Mouse (Mus musculus): Measurements from ENCODE around the gene C530025M09Rik.

The C530025M09Rik gene

DNA sequence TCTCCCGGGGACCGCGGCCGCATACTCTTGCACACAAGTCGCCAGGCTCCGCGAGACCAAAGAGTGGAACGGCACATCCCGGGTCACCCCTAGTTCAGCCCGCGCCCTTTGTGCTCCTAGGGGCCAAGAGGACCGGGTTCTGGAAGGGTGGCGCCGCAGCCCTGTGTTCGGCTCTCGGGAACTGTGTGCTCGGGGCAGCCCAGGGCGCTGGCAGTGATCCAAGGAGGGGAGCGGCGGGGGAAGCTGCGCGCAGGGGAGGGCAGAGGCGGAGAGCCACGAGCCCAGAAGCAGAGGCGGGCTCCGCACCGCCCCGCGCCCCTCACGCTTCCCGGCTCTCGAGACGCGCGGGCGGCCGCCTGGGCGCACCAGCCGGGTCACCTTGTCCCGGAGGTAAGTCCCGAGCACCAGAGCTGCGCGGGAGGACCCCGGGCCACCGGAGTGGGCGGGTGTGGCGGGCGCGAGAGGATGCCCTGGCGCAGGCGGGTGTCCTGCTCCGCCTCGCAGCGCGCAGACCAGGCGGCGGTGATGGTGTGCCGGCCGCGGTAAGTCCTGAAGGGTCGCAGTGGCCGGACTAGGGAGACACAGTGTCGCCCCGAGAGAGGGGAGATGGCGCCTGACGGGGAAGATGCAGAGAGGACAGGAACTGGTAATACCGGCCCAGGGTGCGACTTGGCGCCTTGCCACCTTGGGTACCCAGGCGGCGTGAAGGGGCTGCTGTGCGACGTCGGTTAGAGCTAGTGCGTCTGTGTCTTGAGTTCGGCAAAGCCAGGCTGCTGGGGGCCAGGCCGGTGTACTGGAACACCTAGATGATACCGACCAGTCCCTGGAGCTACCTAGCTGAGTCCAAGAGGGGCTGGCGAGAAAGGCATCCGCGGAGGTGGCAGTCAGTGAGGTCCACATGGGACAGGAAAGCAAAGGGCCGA lies at the start of gene C530025M09Rik:
TSS of gene C530025M09Rik (minus strand) at position 678 of the 923 bp plus-strand sequence.
- DNase-seq = peak; percentile 69

DNA sequence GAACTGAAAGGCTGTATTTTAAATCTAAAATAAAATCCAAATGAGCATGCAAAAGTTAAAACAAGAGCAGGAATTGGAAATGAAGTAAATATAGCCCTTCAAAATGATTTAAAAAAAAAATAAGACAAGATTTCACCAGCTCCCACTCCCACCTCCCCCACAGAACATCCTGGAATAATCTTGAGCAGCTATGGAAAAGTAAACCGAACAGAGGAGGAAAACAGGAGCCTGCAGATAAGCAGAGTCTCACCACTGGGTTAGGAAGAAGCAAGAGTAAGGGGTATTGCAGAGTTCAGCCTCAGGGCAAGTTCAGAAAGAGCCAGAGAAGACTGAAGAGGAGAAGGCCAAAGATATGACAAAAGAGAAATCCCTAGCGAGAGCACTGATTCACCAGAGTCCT lies 46.9 kb upstream of the C530025M09Rik start:
- no peak for DNase-seq

DNA sequence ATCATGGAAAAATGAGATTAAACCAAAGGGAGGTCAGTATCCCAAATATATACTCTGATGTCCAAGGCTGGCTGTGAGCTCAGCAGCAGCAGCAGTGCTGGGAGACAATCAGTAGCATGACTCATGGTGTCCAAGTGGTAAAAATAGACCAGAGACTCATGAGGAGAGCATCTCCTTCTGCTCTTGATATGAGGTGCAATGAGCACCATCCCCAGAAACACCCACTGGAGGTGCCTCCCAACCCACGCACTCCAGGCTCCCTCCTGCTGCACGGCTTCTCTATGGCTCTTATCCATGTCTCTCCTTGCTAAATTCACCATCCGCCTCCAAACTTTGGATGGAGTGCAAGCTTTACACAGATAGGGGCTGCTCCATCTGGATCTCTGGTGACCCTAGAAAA lies 42.3 kb upstream of the C530025M09Rik start:
- peak; percentile 66 for DNase-seq

DNA sequence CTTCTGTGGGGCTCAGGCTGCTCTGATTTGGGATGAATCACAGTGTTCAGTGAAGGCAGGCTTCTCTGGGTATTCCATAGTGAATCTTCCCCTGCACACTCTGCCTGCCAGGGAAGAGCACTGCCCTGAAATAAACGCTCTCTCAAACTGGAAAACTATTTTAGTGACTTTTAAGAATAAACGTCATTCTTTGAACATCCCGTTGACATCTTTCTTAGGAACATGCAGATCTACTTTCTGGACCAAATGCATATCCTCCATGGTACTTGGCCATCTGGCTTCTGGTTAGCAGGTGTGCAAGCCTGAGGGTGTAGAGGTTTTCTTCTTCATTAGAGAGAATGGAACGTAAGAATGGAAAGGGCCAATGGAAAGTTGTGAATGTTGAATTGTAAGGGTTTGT lies 41.5 kb upstream of the C530025M09Rik start:
- DNase-seq = no peak

DNA sequence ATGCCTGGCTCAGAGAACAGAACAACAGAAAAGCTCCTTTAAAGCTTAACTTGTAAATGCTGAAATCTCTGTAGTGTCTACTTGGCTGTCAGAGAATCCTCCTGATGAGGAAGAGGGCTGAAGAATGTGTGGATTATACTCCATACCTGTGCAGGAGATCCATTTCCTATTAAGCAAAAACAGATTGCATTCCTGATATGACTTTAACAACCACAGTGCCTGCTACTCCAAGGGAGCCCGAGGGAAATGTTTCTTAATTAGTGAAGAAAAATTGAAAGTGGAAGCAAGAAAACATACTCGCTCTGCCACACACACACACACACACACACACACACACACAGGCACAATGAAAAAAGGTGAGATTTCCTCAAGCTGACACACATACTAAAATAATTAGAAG lies 39.5 kb upstream of the C530025M09Rik start:
- no peak for DNase-seq

DNA sequence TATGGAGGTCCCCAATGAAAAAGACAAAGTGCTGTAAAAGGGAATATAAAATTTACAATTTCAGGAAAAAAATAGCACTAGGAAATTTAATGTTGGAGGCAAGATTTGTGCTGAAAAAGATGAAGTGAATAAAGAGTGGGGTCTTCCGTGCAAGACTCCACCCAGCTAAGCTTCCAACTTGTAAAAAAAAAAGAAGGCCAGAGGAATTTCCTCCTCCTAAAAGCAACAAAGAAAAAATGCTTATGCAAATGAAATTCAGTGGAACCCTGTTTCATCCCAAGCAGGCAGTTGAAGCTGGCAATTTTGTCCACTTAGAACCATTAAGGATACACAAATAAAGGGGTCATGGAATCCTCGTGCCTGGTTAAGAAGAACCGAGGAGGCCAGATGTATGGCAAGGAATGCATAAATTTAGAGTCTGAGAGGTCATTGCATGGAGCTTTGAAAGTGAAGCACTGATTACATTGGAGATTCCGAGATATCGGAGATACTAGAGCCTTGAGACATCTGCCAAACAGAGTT lies 35.0 kb upstream of the C530025M09Rik start:
- DNase-seq = no peak

DNA sequence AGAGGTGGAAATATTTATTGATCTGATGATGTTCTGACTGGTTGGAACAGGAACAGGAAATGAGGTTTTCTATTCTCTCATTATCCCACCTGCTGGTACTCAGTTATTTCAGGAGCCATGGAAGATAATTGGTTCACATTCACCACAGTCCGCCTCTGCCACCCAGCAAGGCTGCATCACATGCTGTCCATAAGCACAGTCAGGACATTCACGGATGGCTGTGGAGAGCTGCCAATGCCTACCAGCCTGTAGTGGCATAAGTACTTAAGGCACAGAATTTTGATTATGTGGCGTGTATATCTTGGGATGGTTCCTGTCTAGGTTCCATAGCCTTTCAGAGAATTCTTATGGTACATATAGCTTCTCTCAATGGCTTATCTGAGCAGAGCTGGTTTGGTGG lies 30.0 kb upstream of the C530025M09Rik start:
- DNase-seq = no peak

DNA sequence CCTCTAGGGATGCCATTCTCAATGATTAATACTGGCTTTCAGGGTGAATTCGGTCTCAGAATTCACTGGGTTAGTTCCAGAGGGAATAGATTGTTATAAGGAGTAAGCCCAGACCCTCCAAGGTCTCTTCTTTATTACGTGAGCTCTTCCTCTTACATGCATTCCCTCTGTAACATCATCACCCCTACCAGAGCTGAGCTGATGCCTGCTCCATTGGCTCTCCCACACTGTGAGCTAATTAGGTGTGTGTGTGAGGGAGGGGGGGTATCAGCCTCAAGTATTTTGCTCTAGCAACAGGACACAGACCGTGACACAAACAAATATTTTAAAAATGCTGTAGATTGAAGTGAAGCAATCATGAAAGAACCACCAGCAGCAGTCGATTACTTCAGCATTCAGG lies 17.8 kb upstream of the C530025M09Rik start:
- no peak for DNase-seq

DNA sequence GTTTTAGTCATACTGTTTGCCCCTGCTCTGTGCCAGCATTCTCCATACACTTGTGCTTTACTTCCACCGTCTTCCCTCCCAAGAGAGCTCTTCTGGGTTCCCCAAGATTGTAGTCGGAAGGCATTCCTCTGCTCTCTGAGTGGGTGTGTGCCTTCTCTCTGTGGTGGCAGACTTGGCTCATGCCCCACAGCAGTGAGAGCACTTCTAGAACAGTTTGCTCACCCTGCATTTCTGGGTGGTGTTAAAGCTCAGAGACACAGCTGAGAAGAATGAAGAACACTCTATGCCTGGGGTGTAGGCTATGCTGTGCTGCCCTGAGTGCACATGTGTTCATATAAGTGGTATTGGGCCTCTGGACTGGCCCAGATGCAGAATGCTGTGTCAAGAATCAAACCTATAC lies 13.6 kb upstream of the C530025M09Rik start:
- peak; percentile 16 for DNase-seq

DNA sequence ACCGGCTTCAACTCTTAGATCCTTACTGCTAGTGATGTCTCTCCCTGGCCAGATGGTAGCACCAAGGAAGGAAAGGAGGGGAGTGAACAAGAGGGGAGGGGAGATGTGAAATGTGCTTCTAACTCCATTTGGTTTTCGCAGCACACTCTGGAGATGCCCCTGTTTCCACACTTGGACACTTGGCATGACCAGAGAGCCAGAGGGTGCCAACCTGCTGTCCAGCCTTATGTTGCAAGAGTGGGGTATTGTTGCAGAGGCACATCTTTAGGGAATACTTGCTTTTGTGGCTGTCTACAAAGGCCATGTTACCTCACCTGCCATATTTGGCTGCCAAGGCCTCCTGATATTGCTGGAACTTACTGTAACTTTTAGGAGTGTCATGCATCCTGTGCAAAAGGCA lies 8.7 kb upstream of the C530025M09Rik start:
- no peak for DNase-seq

DNA sequence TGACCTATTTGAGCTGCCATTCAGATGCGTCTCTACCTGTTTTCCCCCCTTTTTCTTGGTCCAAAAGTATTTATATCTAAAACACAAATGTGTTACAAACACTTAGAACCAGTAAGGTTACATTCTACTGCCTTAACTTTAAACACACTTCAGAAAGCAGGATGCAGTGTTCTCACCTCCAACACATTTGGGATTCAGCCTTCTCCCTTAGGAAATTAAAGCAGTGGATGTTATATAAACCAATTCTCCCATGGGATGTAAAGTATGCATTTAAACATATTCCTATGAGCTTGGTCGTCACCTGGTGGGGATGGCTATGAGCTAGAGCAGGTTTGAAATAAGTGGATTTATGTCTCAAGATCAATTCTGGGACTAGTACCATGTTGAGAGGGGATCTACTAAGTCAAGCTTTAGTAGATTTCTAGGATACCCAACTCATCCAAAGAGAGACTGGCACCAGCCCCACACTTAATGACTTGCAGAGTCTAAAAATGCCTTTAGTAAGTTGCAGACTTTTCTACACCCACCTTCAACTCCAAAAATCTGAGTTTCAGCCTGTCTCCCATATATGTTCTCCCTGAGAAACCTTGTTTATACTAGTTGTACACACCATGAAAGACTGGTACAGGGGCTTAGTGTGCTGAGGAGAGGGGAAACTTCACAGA lies 5.6 kb upstream of the C530025M09Rik start:
- no peak for DNase-seq

DNA sequence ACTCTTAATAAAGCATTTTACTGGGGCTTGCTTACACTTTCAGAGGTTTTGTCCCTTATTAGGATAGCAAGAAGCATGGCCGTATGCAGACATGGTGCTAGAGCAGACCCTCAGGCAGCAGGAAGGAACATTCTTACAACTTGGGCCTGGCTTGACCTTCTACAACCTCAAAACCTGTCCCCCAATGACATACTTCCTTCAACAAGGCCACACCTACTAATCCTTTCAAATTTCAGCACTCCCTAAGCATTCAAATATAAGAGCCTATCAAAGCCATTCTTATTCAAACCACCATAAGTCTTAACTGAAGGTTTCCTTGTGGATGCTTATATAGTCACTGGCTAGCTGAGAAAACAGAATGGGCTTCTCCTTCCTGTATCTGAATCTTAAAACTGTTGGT lies 4.1 kb upstream of the C530025M09Rik start:
- DNase-seq = no peak

DNA sequence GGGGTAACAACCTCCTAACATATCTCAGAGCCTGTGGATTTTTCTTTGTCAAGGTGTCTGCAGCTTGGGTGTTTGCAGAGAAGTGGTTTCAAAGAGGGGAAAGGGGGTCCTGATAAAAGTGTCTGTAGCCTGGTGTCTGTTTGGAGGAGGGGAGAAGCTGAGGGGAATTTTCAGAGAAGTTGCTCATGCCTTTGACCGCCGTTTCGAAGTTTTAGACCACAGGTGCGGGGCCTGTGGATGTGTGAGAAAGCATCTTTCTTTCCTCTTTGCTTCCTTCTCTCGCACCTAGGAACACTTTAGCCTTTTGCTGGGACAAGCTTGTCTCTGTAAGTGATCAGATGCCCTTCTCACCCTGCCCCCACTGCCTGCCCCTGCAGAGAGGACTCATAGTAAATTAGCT lies 1.3 kb upstream of the C530025M09Rik start:
- DNase-seq = no peak

DNA sequence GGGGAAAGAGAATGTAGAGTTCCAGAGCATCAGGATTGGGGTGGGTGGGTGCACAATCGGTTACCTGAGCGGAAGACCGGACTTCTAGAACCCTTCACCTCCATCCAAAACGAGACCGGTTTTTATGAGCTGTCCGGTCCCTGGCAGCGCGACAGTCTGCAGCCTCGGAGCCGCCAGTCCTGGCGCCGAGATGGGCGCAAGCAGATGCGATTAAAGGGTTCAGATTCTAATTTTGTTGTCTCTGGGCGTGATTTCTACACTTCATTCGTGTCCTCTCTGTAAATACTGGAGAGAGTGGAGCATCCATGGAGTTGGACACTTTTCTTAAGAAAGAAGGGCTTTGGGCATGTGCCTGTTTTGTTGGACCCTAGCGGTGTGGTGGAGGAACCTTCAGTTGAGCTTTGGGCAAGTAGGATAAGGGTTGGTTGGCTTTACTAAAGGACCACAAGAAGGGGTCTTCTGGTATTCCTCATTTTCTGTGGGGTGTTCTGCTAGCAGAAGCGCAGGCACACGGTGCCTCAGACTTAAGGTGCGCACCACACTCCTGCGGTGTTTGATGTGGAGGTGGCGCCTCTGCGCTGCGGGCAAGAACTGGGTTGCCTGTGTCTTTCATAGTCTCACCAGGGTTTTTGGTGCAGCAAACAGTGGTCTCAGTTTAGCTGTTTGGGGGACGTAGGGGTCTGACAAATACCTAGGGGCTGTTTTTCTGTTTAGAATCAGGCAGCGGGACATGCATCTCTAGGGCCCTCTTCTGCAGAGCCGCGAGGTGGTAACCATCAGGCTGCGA lies 639 bp upstream of the C530025M09Rik start:
- peak; percentile 9 for DNase-seq

DNA sequence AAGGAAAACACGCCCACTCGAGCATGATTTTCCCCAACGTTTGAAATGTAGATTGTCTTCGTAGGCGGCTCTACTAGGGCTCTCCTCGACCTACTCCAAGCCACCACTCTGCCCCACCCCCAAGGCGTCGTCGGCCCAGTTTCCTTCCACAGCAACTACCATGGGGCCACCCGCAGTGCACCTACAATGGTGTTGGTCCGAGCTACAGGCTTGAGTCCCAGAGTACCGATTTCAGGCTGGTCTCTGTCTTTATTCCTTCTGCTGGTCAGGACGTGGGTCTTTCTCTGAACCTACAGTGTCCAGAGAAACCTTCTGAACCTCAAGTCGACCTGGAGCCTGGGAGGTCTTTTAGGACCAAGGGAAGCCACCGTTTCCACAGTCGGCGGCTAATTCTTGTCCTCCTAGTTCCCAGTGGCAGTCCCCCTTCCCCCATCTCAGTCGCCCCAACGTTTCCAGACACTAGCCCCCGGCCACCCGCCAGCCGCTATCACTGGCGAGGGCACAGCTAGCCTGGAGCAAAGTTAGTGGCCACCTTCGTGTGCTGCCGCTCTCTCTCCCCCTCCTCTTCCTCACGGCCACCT lies 968 bp downstream of the C530025M09Rik start:
- peak; percentile 11 for DNase-seq

DNA sequence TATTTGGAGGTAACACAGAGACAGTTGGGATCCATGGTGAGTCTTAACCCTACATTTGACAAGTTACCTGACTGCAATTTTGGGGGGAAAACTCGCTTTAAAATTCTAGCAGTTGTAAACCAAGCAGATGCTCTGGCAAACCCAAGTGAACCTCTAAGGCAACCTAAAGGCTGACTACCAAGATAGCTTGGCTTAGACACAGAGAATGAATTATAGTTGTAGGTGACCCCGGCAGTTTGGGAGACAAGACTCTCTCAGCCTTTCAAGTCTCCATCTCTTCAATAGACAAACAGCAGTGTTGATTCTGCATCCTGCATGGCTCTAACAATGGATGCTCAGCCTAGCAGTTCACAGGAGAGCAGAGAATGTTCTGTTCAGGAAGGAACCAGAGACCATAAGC lies 2.1 kb downstream of the C530025M09Rik start, which contains the start of gene Syndig1:
TSS of gene Syndig1 (plus strand) at position 301 of the 400 bp plus-strand sequence.
- no peak for DNase-seq

DNA sequence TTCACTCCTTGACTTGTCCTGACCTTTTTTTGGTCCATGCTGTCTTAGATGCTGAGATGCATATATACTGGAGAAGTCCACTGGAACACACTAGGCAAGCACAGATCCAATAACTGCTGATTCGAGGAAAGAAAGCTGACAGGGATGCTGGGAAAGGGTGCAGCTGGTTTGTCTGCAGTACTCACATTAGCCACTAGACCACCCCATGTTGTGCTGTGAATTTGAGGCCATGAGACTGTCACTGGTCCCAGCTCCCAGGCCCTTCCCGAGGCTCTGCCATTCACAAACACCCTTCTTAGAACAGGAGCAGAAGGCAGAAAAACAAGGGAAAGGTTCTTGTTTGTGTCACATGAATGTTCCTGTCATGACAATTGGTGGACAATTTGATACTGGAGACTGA lies 10.8 kb downstream of the C530025M09Rik start:
- no peak for DNase-seq

DNA sequence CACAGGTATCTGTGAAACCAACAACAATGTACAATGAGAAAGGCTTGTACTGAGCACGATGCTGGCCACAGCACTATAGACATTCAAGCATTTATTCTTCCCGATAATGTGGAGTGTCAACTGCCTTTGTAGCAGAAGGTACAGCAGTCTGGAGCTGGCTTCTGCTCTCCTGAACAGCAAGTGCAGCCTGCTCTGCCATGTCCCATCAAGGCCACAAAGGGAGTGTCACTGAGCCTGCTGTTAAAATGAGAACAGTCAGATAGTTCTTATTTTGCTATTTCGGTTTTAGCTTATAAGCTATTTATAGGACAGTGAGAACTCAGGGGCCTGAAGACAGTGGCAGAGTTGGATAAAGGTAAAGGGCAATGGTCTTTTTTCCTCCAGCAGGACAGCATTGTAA lies 11.3 kb downstream of the C530025M09Rik start:
- no peak for DNase-seq

DNA sequence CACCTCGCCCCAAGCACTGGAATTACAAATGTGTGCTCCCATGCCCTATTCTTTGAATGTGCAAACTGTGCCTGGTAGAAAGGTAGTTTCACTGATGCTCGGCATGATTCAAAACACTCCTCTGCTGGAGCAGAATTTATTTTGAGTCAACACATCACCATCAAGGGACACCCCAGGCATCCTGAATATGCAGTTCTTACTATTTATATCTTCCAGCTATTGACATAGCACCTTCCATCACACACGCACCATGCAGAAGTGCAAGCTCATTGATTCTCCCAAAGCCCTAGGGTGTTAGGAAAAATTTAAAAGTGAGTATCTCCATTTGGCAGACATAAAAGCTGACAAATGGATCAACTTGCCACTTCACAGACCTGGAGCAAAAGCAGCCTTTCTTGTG lies 12.6 kb downstream of the C530025M09Rik start:
- no peak for DNase-seq

DNA sequence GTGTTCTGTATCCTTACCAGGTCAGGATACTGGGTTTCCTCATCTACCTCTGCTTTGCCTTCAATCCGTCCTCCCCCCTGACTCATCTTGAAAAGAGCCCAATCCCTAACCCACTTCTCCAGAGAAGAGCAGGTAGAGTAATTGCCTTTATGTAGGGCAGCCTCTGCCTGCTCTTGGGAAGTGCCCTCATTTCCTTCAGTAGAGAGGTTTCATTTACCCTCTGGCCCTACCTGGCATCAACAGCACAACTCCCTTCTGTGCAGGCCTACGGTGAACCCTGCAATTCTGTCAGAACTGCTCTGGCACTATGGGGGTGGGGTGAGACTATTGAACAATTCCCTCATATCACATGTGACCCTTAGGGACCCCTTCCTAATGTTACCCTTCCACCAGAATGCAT lies 18.1 kb downstream of the C530025M09Rik start:
- DNase-seq = no peak

DNA sequence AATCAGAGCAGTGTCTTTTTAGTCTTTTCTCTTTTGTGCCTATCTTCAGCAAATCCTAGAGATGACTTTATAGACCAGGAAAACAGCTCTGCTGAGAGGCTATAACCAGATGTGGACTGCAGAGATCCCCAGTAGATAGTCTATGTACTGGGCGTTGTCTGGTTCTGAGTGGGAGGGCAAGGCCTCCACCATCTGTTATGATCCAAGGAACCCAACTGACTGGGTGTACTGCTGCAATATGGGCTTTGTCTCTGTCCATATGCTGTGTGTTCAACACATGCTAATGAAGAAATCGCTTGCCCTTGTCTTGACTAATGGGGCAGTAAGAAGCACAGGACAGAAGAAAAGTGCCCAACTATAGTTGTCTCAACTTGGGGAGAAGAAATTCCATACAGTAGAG lies 25.8 kb downstream of the C530025M09Rik start:
- no peak for DNase-seq

DNA sequence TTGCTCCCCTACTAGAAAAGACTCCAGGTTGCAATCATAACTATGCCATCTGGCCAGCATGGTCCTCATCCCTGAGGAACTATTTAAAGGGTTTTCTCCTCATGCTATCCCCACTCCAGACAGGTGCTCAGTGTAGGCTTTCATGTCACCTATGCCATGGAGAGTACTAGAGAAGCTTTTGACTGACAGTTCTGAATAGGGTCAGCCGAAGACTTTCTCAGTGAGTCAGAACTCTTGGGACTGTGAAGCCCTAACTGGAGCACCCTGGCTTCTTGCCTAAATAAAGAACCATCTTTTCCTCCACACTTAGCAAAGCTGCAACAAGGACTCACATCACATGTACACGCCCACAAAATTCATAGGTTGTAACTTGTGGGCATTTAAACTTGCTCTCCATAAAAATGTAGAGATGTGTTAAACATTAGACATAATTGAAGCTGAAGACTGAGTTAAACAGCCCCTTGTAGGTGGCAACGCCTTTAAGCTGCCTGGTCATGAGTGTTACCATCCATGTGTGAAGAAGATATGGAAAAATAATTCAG lies 26.3 kb downstream of the C530025M09Rik start:
- no peak for DNase-seq
